In genomic region chr9:40628130-40629069, GRCm38 (mm10) we compare ENCODE assay signal across 9 mouse cellular contexts. TPM values are rescaled to one million over a fixed set of nuclear protein-coding genes. Genes with fewer than 3 reads are reported as not detected.
DNase-seq lines count a peak whose midpoint lies in the region; ATAC-seq lines count a peak whose summit lies in the region.
"Had no signal": no experiment of that assay in that cellular context is flagged by ENCODE, and none has a peak within 500 bp of the region (broad histone marks: within the 10 kb centered on the region; RNA-seq: fewer than 3 reads in every experiment).

No protein-coding gene starts in this region.

- WGBS in liver, embryonic 12.5 days (ENCODE audit: insufficient replicate concordance): 57% methylated on average over 20 of the region's 20 CpGs

- peaks cover 3% of the 10 kb centered on the region; the same call in 1 of the 2 replicates for H3K4me1 ChIP-seq in liver, embryonic 12.5 days

- no peaks in the 10 kb centered on the region for H3K36me3 ChIP-seq in liver, embryonic 12.5 days

- no peak overlapping the region for H3K4me2 ChIP-seq in liver, embryonic 12.5 days

- DNase-seq in right cerebral cortex, postnatal 14 days: peak; percentile 59
- DNase-seq in right cerebral cortex, postnatal 25 days: no peak
- peak; percentile 68 for DNase-seq in adrenal gland, postnatal 10 days
- DNase-seq in embryo, embryonic 11 days: peak; percentile 87
- peak; percentile 69 for DNase-seq in kidney, adult 18-20 months
- peak; percentile 21 for DNase-seq in ovary, postnatal 14 days (ENCODE audit: low spot score)

- H3K27ac ChIP-seq in liver, embryonic 12.5 days: no peak overlapping the region

- peaks cover 3% of the 10 kb centered on the region for H3K27me3 ChIP-seq in liver, embryonic 12.5 days (replicated peaks)

- no peak overlapping the region for H3K4me3 ChIP-seq in liver, embryonic 12.5 days
- H3K4me3 ChIP-seq: erythroblast, embryonic 14.5 days had no signal

- no peaks in the 10 kb centered on the region for H3K9me3 ChIP-seq in liver, embryonic 12.5 days (replicated peaks)

- H3K9ac ChIP-seq in liver, embryonic 12.5 days: no peak overlapping the region

- peak; percentile 51; the same call in 1 of the 2 replicates for ATAC-seq in liver, embryonic 12.5 days

RNA-seq across cellular contexts. Expression of gene Gm21915, which starts 42.0 kb away (rescaled TPM):
- not detected for total RNA-seq in adrenal gland, postnatal 10 days (2021)
- not detected in 2 replicates for polyA plus RNA-seq in liver, embryonic 12.5 days (2016; fragmentation: Nextera tagmentation; extraction: Ambion mirVana)
- polyA plus RNA-seq: erythroblast, embryonic 14.5 days; lung, embryonic 16.5 days had no signal

RNA-seq across cellular contexts. Expression of gene Clmp, which starts 57.4 kb away (rescaled TPM):
- 1 to 10 TPM; 8.5 to 9.0 TPM for total RNA-seq in adrenal gland, postnatal 10 days (2021)
- 3.3 and 4.1 TPM in 2 replicates for polyA plus RNA-seq in liver, embryonic 12.5 days (2016; fragmentation: Nextera tagmentation; extraction: Ambion mirVana)
- polyA plus RNA-seq: erythroblast, embryonic 14.5 days had no signal
